Mouse (Mus musculus) mouse trophoblast stem cell (cell line): Measurements from ENCODE around the gene AI467606.

Source experiments
- in situ Hi-C, 2 experiments: fragments of 300-500 bp; cut with MseI, MboI; formaldehyde crosslinking; loops; 2 replicates in 1 of 2; 3 replicates in 1 of 2; pipeline ENCODE4 v1.15.1; 2025

The AI467606 gene

GRCm38 (mm10) chr7:127121061-127121910, 30.1 kb downstream of the AI467606 start:
- in situ Hi-C loops = no loop called here

GRCm38 (mm10) chr7:127121911-127122270, 30.7 kb downstream of the AI467606 start, which contains the start of gene Qprt:
Qprt (minus strand) TSS chr7:127122226.
- in situ Hi-C loops = no loop called here

DNA sequence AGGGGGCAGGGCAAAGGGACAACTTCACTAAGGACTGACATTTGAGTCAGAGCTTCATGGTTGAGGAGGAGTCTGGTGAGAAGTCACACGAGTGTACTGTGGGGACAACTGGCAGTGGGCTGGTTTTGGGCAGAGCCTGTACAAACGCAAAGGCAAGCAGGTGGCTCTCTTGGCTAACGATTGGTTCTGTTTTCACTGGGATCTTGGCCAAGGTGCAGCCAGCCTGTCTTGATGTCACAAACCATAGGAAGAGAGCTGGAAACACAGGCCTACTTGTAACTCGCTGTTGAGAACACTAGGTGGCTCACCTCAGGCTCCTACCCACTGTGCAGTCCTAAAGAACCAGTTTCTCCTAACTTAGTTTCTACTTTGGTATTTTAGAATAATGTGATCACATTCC, 38.5 kb downstream of the AI467606 start:
- in situ Hi-C loops = loop anchor here in 1 of 2 experiments (5.0 kb wide), 1 partner anchor 58 kb away; no protein-coding TSS in a partner anchor

DNA sequence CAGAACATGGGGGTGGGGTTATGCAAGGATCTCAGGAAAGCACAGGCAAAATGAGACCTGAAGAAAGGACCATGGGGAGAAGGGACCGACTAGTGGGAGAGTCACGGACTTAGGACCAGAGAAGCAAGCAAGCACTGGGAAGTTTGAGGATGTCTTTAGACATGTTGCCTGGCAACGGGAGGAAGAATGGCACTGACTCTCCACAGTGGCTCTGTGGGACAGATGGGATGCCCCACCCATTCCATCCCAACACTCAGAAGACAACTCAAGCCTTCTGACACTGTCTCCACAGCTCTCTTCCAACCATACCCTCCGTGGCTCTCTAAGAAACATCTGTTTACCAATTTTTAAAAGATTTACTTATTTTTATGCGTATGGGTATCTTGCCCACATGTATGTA, 42.0 kb downstream of the AI467606 start:
- in situ Hi-C loops = loop anchor here in 1 of 2 experiments (5.0 kb wide), 1 partner anchor 54 kb away; no protein-coding TSS in a partner anchor

DNA sequence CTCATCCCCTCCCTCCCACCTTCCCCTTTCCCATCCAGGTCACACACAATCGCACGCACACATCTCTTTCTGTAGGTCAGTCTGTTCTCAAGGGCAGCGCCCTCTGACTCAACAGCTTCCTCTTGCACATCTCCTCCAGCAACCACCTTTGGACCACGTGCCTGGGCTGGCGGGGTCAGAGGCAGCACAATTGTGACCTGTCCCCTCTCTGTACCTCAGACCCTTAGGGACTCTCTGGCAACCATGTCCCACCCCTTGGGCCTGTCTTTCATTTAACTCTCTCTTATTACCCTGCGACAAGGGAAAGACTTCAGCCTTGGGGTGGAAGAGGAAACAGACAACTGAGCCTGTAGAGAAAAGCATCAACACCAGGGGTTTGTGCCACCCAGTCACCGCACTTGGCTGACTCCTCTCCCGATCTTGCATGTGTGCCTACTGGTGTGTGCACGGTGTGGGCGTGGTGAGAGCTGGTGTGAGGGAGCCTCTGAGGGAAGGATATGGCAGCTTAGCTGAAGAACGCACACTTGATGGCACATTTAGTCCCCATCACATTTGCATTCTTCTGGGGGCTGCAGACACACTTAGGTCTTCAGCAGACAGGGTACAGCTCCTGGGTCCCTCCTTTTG, 43.8 kb downstream of the AI467606 start:
- in situ Hi-C loops = loop anchor here in 1 of 2 experiments (5.0 kb wide), 1 partner anchor 52 kb away; no protein-coding TSS in a partner anchor

DNA sequence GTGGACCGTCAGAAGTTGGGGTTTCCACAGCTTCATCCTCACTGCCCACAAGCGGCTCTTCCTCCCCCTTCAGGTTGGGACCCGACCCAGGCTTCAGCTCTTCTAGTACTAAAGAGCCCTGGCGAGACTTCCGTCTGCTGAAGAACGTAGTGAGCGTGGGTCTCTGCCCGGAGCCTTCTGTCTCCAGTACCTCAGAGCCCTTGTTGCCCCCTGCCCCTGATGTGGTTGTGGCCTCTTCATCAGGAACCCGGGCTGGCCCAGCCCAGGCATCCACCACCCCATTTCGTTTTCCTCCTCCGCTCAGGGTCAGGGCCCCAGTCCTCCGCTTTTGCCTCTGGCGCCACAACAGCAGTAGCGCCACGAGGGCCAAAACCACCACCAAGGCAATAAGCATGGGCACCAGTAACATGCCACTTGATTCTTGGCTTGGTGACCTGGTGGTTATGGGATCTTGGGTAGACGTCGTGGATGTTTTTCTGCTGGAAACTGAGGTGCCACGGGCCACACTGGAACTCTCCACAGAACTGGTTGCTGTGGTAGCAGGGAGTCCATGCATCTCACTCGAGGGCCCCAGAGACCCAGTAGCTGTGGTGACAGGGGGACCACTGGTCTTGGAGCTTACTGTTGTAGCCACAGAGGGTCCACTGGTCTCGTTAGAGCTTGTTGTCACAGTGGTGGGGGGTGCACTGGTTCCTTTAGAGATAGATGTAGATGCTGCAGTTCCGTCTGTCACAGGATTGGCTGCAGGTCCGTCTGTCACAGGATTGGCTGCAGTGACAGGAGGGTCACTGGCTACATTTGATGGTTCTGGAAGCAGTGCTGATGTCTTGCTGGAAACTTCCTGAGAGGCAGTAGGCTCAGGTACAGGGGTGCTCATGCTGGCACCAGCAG, 45.3 kb downstream of the AI467606 start:
- in situ Hi-C loops = no loop called here

DNA sequence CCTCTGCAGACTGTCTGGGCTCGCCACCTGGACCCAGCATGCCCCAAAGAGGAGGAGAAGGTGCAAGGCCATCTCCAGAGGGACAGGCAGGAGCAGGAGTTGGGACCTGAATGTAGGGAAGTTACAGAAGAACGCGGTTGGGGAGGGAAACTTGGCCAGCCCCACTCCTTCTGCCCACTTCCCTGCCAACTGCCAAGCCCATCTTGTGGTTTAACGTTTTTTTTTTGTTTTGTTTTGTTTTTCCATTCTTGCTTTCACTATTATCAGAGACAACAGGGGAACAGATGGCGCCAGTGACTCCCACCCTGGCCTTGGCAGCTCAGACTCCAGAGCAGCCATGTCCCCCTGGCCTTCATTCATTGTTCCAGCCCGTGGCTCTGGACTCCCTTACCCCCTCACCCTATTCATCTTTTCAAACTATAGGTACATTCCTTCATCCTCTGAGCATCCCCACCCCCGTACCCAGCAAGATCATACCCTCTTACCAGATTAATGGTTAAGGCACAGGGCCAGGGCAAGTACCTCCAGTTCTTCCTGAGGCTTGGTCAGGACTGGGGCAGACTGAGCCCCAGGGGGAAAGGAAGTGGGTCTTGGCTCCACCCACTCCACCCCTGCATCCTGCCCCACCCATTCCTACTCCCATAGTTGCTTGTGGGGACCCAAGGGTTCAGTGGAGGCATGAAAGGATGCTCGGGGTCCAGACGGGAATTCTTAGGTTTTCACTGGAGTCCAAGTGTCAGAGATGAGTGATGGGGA, 46.3 kb downstream of the AI467606 start, which contains the start of gene Spn:
Gene Spn (minus strand): TSS at position 562 of the 756 bp plus-strand sequence.
- in situ Hi-C loops = no loop called here

GRCm38 (mm10) chr7:127139100-127139499, 47.9 kb downstream of the AI467606 start:
- in situ Hi-C loops = no loop called here

DNA sequence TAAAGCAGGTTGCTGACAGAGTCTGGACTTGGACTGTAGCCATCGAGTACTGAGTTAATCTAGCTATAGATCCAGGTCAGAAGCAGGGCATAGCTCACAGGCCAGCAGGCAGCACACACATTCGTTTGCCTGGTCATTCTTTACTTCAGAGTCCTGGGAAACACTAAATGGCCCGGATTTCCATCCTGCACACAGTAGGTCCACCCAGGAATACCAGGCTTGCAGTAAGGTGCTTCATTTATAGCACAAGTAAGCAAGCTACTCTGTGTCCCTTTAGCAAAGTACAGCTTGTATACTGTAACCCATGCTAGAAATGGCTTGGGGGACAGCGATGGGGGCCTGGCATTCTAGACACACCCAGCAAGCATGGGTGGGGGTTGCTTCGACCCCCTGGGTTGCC, 48.4 kb downstream of the AI467606 start:
- in situ Hi-C loops = no loop called here

DNA sequence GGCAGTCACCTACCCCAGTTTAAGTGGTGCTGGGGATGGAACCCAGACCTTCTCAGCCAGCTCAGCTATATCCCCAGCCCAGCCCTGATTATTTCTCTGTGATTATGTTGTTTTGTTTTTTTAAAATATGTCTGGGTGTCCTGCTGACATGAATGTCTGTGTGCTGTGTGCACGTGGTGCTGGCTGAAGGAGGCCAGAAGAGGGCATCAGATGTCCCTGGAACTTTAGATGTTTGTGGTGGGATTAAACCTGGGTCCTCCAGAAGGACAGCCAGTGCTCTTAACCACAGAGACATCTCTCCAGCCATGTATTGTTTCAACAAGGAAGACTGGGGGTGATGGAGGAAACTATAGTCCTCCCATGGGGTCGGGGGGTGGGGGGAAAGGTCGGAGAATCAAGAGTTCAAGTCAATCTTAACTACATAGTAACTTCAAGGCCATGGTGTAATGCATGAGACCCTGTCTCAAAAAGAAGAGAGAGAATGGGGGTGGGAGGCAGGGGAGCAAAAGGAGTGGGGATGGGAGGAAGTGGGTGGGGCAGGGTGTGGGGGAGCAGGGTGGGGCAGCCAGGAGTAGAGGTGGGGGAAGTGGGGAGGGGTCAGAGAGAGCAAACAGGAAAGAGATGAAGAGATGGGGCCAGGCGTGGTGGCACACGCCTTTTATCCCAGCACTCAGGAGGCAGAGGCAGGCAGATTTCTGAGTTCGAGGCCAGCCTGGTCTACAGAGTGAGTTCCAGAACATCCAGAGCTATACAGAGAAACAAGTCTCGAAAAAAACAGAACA, 49.7 kb downstream of the AI467606 start:
- in situ Hi-C loops = loop anchor here in 1 of 2 experiments (5.0 kb wide), 1 partner anchor 41 kb away; no protein-coding TSS in a partner anchor

GRCm38 (mm10) chr7:127142214-127142613, 51.1 kb downstream of the AI467606 start:
- in situ Hi-C loops = loop anchor here in 1 of 2 experiments (5.0 kb wide), 1 partner anchor 40 kb away; no protein-coding TSS in a partner anchor

- in situ Hi-C loops = loop anchor here in 1 of 2 experiments (5.0 kb wide), 1 partner anchor 40 kb away; no protein-coding TSS in a partner anchor
Measured at GRCm38 (mm10) chr7:127142666-127143065, 51.5 kb downstream of the AI467606 start.
